Mouse (Mus musculus) cerebellum, adult 11 months (tissue): Measurements from ENCODE around the gene Olfr433.
"Not testable (repeated sequence)": the region's sequence is repeated elsewhere in the genome, so short reads cannot be mapped to it uniquely, and the experiment has no call there.

Experiments used
- DNase-seq: peaks from one replicate; pipeline ENCODE4 v3.0.0; 2022

Olfr433 gene

DNA sequence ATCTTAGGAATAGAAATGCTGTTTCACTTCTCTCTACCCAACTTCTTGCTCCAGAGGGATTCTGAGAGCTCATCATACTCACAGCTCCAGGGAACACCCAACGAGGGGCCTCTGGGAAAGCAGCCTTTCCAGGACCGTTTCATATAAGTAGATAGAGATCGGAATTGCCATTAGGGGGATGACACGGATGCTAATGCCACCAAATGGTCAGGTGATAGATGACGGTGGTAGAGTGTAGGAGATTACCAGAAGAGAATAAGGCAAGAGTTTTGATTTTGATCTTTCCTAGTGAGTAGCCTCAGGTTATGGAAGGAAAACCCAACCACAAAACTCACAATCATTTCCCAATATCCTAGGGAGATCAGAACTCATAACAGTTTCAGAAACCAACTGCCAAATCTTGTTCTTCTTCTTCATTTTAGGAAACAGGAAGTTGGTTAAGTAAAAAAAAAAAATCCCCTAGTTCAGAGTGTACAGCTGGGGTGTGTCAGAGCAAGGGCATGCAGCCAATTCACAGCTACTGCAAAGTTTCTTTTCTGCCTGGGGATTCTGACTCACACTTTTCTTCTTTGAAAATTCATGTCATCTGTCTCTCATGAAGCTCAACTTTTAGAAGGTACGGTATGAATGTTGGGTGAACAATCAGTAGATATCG lies at the start of gene Olfr433:
TSS of gene Olfr433 (plus strand) at position 183 of the 655 bp plus-strand sequence.
- DNase-seq = no peak

DNA sequence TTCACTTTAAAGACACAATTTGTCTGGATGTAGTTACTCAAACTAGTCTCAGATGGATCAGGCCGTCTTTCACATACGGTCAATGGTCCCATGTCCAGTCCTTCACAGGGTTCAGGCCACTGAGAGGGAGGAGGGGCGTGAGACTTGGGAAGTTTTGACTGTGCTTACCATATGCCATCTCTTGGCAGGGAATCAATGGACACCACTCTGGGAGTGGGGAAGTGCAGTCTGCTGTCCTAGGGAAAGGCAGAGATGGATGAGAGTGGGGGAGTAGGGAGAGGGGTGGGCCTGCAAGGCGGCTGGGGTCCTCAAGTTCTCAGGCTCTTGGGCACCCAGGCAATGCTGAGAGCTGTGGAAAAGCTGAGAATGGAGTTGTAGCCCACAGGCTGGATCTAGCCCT lies 45.5 kb upstream of the Olfr433 start:
- no peak for DNase-seq

GRCm38 (mm10) chr1:174004352-174005109 lies 36.0 kb upstream of the Olfr433 start:
- not testable (repeated sequence) for DNase-seq

DNA sequence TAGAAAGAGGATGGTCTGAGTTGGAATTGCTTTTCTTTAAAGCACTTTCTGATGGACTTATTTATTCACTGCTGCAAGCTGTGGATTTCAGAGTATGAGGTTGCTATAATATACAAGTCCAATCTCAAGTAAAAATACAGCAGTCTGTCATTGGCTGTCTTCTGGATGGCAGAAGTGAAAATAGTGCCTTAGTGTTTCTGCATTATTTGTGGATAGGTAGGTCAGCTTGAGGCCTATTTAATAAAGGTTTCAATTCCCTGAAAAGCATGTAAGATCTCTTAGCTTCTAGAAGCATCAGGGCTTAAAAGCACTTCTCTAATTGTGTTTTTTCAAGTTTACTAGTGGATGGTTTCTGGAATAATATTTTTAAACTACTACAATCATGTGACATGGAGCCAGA lies 33.5 kb upstream of the Olfr433 start:
- DNase-seq = not testable (repeated sequence)

- DNase-seq = no peak
Observed at GRCm38 (mm10) chr1:174031698-174032097, 8.8 kb upstream of the Olfr433 start, which contains the start of gene Ifi205. Ifi205 (minus strand) TSS chr1:174031810.

- DNase-seq = no peak
Observed at GRCm38 (mm10) chr1:174035841-174036240, 4.7 kb upstream of the Olfr433 start.

DNA sequence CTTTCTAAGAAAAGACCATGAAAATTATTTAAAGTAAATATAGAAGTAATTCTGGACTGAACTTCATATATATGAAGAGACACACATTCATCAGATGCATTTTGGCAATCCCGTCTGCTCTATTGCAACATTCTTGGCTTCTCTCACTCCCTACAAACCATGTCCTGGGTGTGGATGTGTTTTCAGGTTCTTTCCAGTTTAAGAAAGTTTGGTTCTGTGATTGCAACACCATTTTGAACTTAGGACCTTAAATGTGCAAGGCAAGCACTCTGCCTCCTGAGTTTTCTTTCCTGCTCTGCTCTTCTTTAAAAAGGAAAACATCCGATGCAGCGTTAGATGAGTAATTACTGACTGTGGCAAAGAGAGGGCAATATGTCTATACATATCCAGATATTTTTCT lies 2.0 kb upstream of the Olfr433 start:
- no peak for DNase-seq

- not testable (repeated sequence) for DNase-seq
Observed at GRCm38 (mm10) chr1:174042091-174042884, 1.8 kb downstream of the Olfr433 start.

- DNase-seq = no peak
Observed at GRCm38 (mm10) chr1:174044431-174044830, 3.9 kb downstream of the Olfr433 start.

GRCm38 (mm10) chr1:174048227-174048626 lies 7.7 kb downstream of the Olfr433 start:
- not testable (repeated sequence) for DNase-seq

DNA sequence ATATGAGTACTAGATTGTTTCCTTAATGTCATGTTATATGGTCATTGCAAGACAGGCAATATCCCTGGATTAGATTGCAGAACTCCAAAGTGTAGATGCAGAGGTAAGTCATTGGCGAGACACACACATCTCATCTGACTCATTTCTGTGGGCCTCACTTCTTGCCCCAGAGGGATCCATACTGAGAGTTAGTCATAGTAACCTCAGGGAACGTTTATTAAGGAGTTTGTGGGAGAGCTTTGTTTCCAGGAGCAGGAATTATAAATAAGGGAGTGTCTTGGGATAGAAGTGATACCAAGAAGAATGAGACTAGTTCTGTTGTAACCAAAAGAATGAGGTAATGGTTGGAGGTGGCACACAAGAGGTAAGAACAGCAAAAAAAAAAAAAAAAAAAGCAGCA lies 8.4 kb downstream of the Olfr433 start, which contains the start of gene Olfr432:
TSS of gene Olfr432 (plus strand) at position 313 of the 400 bp plus-strand sequence.
- no peak for DNase-seq

DNA sequence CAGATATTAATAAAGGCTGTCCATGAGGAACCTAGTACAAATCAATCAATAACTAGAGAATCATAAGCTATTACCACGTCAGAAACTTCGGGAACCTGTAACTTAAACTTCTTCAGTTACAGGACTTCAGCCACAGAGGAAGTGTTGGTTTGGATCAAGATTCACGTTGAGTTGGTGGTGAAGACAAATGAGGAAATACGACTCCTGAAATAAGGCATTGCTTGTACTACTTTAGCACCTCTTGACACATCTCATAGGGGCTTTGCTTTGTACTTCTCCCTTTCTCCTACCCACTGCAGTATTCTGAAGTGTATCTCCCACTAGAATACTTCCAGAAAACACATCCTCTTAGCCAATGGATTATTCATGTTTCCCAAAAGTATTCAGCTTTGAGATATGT lies 8.9 kb downstream of the Olfr433 start:
- DNase-seq = not testable (repeated sequence)

DNA sequence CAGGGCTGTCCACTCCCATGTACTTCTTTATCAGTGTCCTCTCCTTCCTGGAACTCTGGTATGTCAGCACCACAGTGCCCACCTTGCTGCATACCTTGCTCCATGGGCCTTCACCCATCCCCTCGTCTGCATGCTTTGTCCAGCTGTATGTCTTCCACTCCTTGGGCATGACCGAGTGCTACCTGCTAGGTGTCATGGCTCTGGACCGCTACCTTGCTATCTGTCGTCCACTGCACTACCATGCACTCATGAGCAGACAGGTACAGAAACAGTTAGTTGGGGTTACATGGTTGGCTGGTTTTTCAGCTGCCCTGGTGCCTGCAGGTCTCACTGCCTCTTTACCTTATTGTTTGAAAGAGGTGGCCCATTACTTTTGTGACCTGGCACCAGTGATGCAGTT lies 10.0 kb downstream of the Olfr433 start:
- DNase-seq = no peak

- no peak for DNase-seq
Observed at GRCm38 (mm10) chr1:174051515-174051914, 11.0 kb downstream of the Olfr433 start.

DNA sequence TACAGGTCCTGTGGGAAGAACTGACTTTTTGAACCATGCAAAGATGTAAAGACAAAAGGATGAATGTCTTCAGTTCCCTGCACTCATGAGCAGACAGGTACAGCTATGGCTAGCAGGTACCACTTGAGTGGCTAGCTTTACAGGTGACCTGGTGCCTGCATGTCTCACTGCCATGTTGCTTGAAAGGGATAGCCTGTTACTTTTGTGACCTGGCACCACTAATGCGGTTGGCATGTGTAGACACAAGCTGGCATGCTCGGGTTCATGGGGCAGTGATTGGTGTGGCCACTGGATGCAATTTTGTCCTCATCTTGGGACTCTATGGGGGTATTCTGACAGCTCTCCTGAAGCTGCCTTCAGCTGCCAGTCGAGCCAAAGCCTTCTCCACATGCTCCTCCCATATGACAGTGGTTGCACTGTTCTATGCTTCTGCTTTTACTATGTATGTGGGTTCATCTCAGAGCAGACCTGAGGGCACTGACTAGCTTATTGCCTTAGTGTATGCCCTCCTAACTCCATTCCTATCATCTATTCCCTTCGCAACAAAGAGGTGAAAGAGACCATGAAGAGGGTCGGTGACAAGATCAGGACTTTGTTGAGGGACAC lies 11.5 kb downstream of the Olfr433 start:
- DNase-seq = no peak

DNA sequence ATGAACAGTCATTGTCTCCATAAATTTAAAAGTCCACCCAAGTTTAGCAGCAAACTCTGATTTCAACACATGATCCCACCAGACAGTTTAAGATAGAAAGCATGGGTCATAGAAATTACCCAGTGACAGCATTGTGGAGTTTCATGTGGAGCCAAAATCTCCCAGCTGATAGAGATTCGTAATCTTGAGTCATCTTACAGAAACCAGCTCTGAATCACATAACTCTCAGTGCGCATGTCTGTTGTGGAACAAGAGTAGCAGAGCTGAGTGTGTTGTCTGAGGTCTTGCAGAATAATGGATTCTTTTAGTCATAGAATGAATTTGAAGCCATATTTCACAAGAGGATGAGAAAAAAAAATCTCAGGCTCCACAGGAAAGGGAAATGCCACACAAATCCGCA lies 12.5 kb downstream of the Olfr433 start:
- DNase-seq = no peak

DNA sequence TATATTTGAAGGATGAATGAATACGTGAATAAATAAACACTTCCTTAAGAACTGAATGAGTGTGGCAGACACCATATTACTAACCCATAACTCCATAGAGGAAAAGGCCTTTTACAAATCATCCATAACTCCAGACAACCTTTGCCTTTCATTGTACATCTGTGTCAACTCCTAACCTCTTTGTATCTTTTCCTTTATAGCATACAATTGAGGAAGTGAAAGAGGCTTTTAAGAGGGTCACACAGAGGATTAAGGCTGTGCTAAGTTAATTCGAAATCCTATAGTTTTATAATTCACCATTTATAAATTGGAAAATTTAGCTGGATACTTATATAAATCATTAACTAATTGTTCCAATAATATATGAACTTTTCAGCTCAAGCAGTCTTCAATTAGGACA lies 14.7 kb downstream of the Olfr433 start:
- DNase-seq = no peak

GRCm38 (mm10) chr1:174066305-174066704 lies 25.8 kb downstream of the Olfr433 start, which contains the start of gene Olfr430:
Olfr430 (plus strand) TSS chr1:174066605.
- no peak for DNase-seq

- DNase-seq = no peak
Observed at GRCm38 (mm10) chr1:174084031-174084430, 43.5 kb downstream of the Olfr433 start, which contains the start of gene Olfr429. Olfr429 (plus strand) TSS chr1:174084331.
